Mouse (Mus musculus) liver, embryonic 15.5 days (tissue): ENCODE measurements at regions not wholly inside any gene's neighbourhood (a gene's known extent, or its start where the extent isn't known, plus 50 kb on each side); places are given as distances from the start of the nearest gene placed in this dataset.
A peak's percentile ranks its signal among the peaks of the same experiment; 100 is the strongest.

Experiments used
- ATAC-seq: fragments of 200-750 bp; cut with Nextera tagmentation; 2 replicates; pipeline ENCODE4 v1.8.0; 2017; ENCODE audit warnings: moderate number of reproducible peaks, mild to moderate bottlenecking, moderate library complexity; ENCODE audit not compliant: insufficient read depth
- H3K27ac ChIP-seq: fragments of 300-500 bp; sonication (generic); replicated peaks from 2 replicates; pipeline ENCODE4 v1.5.1; 2015; ENCODE audit warnings: mild to moderate bottlenecking, inconsistent platforms
- H3K27me3 ChIP-seq: fragments of 300-500 bp; sonication (generic); 2 replicates; pipeline ENCODE4 v1.6.1; 2015; ENCODE audit warnings: mild to moderate bottlenecking, inconsistent platforms
- H3K36me3 ChIP-seq: fragments of 300-500 bp; sonication (generic); replicated peaks from 2 replicates; pipeline ENCODE4 v1.6.1; 2015; ENCODE audit warnings: moderate library complexity, mild to moderate bottlenecking, inconsistent platforms
- H3K4me1 ChIP-seq: fragments of 300-500 bp; sonication (generic); replicated peaks from 2 replicates; pipeline ENCODE4 v1.6.1; 2015; ENCODE audit warnings: inconsistent platforms
- H3K4me2 ChIP-seq: fragments of 300-500 bp; sonication (generic); 2 replicates; pipeline ENCODE4 v1.6.1; 2015; ENCODE audit warnings: moderate library complexity, mild to moderate bottlenecking, inconsistent platforms
- H3K4me3 ChIP-seq: fragments of 300-500 bp; sonication (generic); replicated peaks from 2 replicates; pipeline ENCODE4 v1.5.1; 2015; ENCODE audit warnings: mild to moderate bottlenecking, inconsistent platforms
- H3K9ac ChIP-seq: fragments of 300-500 bp; sonication (generic); 2 replicates; pipeline ENCODE4 v1.6.1; 2015; ENCODE audit warnings: moderate library complexity, mild to moderate bottlenecking, inconsistent platforms
- H3K9me3 ChIP-seq: fragments of 300-500 bp; sonication (generic); replicated peaks from 2 replicates; pipeline ENCODE4 v1.6.1; 2016; ENCODE audit warnings: inconsistent platforms
- WGBS: fragments of 180-500 bp; shearing (Covaris S2); methylation state at CpG from one replicate; pipeline ENCODE4 v1.1.7; 2015; ENCODE audit warnings: mixed read lengths; ENCODE audit not compliant: insufficient replicate concordance; 5-methylcytosine and 5-hydroxymethylcytosine counted together

GRCm38 (mm10) chr3:38145444-38145843, 339.2 kb downstream of the Ankrd50 start:
- Histone ChIP-seq H3K36me3 (no peaks in the 10 kb centered on the region), H3K9ac (no peak overlapping the region), H3K4me2 (no peak overlapping the region), H3K4me3 (no peak overlapping the region), H3K27ac (no peak overlapping the region), H3K9me3 (no peaks in the 10 kb centered on the region), H3K4me1 (no peaks in the 10 kb centered on the region; the same call in 1 of the 2 replicates), H3K27me3 (no peaks in the 10 kb centered on the region)
- ATAC-seq = no peak
- WGBS = 42% methylated on average over 2 of the region's 2 CpGs

GRCm38 (mm10) chr3:38144650-38145049, 340.0 kb downstream of the Ankrd50 start:
- no peaks in the 10 kb centered on the region for H3K9me3 ChIP-seq
- H3K27me3 ChIP-seq = no peaks in the 10 kb centered on the region
- H3K4me1 ChIP-seq = no peaks in the 10 kb centered on the region; the same call in 1 of the 2 replicates
- no peak overlapping the region for H3K27ac ChIP-seq
- H3K9ac ChIP-seq = no peak overlapping the region
- H3K4me2 ChIP-seq = no peak overlapping the region
- no peak for ATAC-seq
- H3K4me3 ChIP-seq = no peak overlapping the region
- no peaks in the 10 kb centered on the region for H3K36me3 ChIP-seq

GRCm38 (mm10) chr3:38143147-38143883, 341.3 kb downstream of the Ankrd50 start:
- no peaks in the 10 kb centered on the region for H3K36me3 ChIP-seq
- H3K9ac ChIP-seq = no peak overlapping the region
- no peaks in the 10 kb centered on the region for H3K9me3 ChIP-seq
- H3K27ac ChIP-seq = no peak overlapping the region
- ATAC-seq = no peak
- H3K4me2 ChIP-seq = no peak overlapping the region
- no peaks in the 10 kb centered on the region; the same call in 1 of the 2 replicates for H3K4me1 ChIP-seq
- 58% methylated on average over 11 of the region's 11 CpGs for WGBS
- no peak overlapping the region for H3K4me3 ChIP-seq
- H3K27me3 ChIP-seq = no peaks in the 10 kb centered on the region

- H3K9me3 ChIP-seq = no peaks in the 10 kb centered on the region
- H3K4me2 ChIP-seq = no peak overlapping the region
- H3K9ac ChIP-seq = no peak overlapping the region
- no peak overlapping the region for H3K4me3 ChIP-seq
- no peaks in the 10 kb centered on the region for H3K4me1 ChIP-seq
- no peaks in the 10 kb centered on the region for H3K36me3 ChIP-seq
- H3K27me3 ChIP-seq = no peaks in the 10 kb centered on the region
- no peak for ATAC-seq
- WGBS = 70% methylated on average over 4 of the region's 4 CpGs
- no peak overlapping the region for H3K27ac ChIP-seq
Measured at GRCm38 (mm10) chr3:38139387-38139786, 345.3 kb downstream of the Ankrd50 start.

GRCm38 (mm10) chr3:38138014-38138413, 346.6 kb downstream of the Ankrd50 start:
- no peak for ATAC-seq
- Histone ChIP-seq H3K27ac (no peak overlapping the region), H3K9me3 (no peaks in the 10 kb centered on the region), H3K4me3 (no peak overlapping the region), H3K4me2 (no peak overlapping the region), H3K4me1 (no peaks in the 10 kb centered on the region), H3K36me3 (no peaks in the 10 kb centered on the region), H3K9ac (no peak overlapping the region), H3K27me3 (no peaks in the 10 kb centered on the region)
- WGBS = 37% methylated on average over 5 of the region's 5 CpGs

GRCm38 (mm10) chr3:38135808-38136214, 348.8 kb downstream of the Ankrd50 start:
- H3K27ac ChIP-seq = no peak overlapping the region
- H3K9me3 ChIP-seq = no peaks in the 10 kb centered on the region
- no peak overlapping the region for H3K4me2 ChIP-seq
- H3K9ac ChIP-seq = no peak overlapping the region
- ATAC-seq = no peak
- no peak overlapping the region for H3K4me3 ChIP-seq
- no peaks in the 10 kb centered on the region for H3K4me1 ChIP-seq
- no peaks in the 10 kb centered on the region for H3K27me3 ChIP-seq
- H3K36me3 ChIP-seq = no peaks in the 10 kb centered on the region
- WGBS = 71% methylated on average over 10 of the region's 10 CpGs

GRCm38 (mm10) chr3:38134425-38134824, 350.2 kb downstream of the Ankrd50 start:
- Histone ChIP-seq H3K4me2 (no peak overlapping the region), H3K27me3 (no peaks in the 10 kb centered on the region), H3K9me3 (no peaks in the 10 kb centered on the region), H3K4me3 (no peak overlapping the region), H3K4me1 (peaks cover 2% of the 10 kb centered on the region), H3K27ac (no peak overlapping the region), H3K9ac (no peak overlapping the region), H3K36me3 (no peaks in the 10 kb centered on the region)
- WGBS = 68% methylated on average over 4 of the region's 4 CpGs
- no peak for ATAC-seq

GRCm38 (mm10) chr3:38131887-38132220, 352.8 kb downstream of the Ankrd50 start:
- Histone ChIP-seq H3K27me3 (no peaks in the 10 kb centered on the region), H3K4me1 (peaks cover 7% of the 10 kb centered on the region), H3K4me2 (no peak overlapping the region), H3K9me3 (no peaks in the 10 kb centered on the region), H3K27ac (no peak overlapping the region), H3K36me3 (no peaks in the 10 kb centered on the region), H3K9ac (no peak overlapping the region), H3K4me3 (no peak overlapping the region)
- WGBS = 57% methylated on average over 3 of the region's 3 CpGs
- ATAC-seq = no peak

GRCm38 (mm10) chr3:38131176-38131886, 353.3 kb downstream of the Ankrd50 start:
- Histone ChIP-seq H3K4me3 (no peak overlapping the region), H3K9ac (no peak overlapping the region), H3K4me1 (peaks cover 7% of the 10 kb centered on the region), H3K4me2 (no peak overlapping the region), H3K27ac (no peak overlapping the region), H3K9me3 (no peaks in the 10 kb centered on the region), H3K27me3 (no peaks in the 10 kb centered on the region), H3K36me3 (no peaks in the 10 kb centered on the region)
- ATAC-seq = no peak
- WGBS = 72% methylated on average over 12 of the region's 12 CpGs

- ATAC-seq = no peak
- Histone ChIP-seq H3K4me3 (no peak overlapping the region), H3K27me3 (no peaks in the 10 kb centered on the region), H3K27ac (no peak overlapping the region), H3K9ac (no peak overlapping the region), H3K36me3 (no peaks in the 10 kb centered on the region), H3K4me1 (peaks cover 7% of the 10 kb centered on the region), H3K4me2 (no peak overlapping the region), H3K9me3 (no peaks in the 10 kb centered on the region)
- WGBS = 15% methylated on average over 1 of the region's 1 CpGs
Measured at GRCm38 (mm10) chr3:38130088-38130487, 354.6 kb downstream of the Ankrd50 start.

GRCm38 (mm10) chr3:38129167-38129500, 355.5 kb downstream of the Ankrd50 start:
- WGBS = 39% methylated on average over 2 of the region's 2 CpGs
- Histone ChIP-seq H3K9ac (no peak overlapping the region), H3K4me2 (no peak overlapping the region), H3K36me3 (no peaks in the 10 kb centered on the region), H3K4me1 (peaks cover 7% of the 10 kb centered on the region), H3K27me3 (no peaks in the 10 kb centered on the region), H3K4me3 (no peak overlapping the region), H3K27ac (peak overlapping the region; percentile 53), H3K9me3 (no peaks in the 10 kb centered on the region)
- ATAC-seq = no peak
